Mouse (Mus musculus): ENCODE data around the gene Agfg2. TPM values are rescaled to one million over a fixed set of nuclear protein-coding genes. Genes with fewer than 3 reads are reported as not detected.

The Agfg2 gene
- total RNA-seq, 2 experiments from 2014 or later, result 46.2 to 46.9 TPM

DNA sequence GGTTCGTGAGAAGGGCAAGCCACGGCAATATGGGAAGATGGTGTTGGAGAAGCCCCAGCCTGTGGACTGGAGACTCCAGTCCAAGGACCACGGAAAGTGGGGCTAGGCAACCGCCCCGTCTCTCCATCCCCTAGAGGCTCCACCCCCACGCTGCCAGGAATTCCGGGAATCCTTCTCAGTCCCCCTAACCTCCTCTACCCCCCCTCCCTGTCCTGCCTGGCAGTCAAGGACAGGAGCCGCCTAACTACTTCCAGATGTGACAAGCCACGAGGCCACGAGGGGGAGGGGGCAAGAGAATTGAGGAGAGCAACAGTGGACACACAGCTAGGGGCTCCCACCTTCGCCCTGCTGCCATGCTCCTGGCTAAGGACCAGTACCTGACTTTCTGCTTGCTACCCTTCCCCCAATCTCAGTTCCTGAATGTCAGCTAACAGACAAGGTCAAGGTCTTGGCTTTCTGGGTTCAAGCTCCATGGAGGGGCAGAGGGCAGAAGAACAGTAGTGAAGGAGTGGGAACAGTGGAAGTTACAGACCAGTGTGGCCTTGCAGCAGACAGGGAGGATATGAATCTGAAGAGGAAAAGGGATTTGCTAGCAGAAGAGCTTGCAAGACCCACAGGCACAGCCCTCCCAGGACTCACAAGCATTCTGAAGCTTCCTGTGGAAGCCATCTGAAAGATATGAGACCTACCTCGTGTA lies 73.8 kb downstream of the Agfg2 start:
- no peak for DNase-seq (ENCODE audit: low spot score in 2 of 2)

DNA sequence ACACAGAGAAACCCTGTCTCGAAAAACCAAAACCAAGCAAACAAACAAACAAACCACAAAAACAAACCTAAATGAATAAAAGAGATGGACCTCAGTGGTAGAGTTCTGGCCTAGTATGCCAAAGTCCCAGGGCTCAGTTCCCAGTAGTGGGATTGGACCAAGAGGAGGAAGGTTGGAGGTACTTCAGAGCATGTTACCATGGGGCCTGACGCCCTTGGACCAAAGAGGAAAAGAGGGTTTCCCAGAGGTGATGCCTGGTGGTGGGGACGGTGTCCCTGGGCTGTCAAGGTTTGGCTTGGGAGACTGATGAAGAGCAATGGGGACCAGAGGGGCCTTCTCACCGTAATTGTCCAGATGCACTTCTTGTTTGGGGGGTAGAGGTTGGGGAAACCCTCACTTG lies 74.5 kb downstream of the Agfg2 start:
- DNase-seq (ENCODE audit: low spot score in 2 of 2), result no peak

DNA sequence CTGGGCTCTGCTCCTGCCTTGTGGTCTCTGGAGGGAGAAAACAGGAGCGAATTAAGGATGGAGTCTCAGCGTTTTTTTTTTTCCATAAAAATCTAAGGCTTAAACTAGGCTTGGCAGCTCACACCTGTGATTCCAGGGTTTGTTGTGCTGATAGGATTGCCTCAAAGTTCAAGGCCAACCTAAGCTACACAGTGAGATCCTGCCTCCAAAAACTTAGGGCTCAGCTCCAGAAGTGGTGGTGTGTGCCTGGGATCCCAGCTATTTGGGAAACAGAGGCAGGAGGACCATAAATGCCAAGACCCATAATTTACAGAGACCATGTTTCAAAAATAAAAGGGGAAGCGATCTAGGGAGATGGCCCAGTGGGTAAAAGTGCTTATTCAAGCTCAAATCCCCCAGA lies 75.2 kb downstream of the Agfg2 start:
- DNase-seq (ENCODE audit: low spot score in 2 of 2), result no peak

DNA sequence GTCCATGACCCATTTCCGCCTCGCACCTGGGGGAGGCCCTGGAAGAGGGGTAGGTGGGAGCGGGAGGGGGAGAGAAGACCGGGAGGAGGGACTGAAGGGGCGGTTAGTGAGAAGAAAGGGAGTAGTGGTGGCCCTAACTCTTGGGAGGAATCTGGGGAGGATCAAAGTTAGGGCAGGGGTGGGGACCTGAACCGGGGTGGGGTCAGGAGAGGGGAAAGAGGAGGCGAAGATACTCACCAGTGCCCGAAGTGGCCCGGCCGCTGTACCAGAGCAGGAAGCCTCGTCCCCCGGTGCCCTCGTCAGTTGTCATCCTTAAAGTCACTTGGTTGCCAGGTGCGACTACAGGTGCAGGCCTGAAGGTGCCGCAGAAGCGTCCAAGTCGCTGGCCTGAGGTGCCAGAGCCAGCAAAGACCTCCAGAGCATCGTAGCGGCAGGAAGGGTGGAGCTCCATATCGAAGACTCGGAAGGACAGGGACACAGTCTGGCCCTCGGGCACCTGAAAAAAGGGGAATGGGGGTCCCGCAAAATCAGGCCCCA lies 75.8 kb downstream of the Agfg2 start:
- DNase-seq (ENCODE audit: low spot score in 2 of 2), result no peak

DNA sequence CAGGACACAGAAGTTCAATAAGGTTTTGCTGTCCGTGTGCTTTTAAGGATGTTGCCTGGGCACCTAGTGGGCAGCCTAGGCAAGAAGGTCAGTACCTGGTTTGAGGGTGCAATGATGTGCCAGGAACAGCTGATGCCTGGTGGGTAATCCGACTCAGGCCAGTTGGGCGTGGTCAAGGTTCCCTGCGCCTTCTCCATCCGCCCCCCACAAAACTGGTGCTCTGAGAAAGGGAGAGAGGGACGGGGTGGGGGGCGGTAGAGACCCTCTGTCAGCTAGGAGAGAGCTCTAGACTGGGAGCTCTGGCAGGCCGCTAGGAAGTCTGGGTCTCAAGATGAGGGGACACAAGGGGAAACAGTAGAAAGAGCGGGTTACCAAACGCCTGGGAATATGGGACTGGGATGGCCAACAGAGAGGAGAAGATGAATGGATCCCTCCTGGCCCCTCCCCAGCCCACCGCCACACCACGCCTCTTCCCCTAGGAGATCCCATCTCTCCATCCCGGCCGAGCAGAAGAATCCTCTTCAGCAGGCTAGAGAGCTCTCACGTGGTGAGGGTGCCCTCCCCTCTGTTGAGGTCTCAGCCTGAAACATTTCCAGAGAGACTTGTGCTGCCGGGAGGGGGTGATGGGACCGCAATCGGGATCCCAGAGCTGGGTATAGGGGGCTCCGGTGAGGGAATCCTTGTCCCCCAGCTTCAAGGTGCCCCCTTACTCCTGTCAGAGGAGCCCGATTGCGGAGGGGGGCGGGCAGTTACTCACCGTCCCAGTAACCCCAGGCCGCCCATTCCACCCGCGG lies 76.5 kb downstream of the Agfg2 start:
- DNase-seq (ENCODE audit: low spot score in 2 of 2), result no peak

DNA sequence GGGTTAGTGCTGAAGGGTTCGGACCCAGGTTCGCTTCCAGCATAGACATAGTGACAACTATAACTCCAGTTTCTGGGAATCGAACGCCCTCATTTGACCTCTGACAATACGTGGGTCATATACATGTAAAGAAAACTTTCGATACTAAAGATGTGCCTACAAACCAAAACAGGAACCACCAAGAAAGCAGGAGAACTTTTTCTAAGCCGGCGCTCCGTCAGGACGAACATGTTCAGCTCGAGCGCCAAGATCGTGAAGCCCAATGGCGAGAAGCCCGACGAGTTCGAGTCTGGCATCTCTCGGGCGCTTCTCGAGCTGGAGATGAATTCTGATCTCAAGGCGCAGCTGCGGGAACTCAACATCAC lies 83.2 kb downstream of the Agfg2 start:
- no peak for DNase-seq (ENCODE audit: low spot score in 2 of 2)

DNA sequence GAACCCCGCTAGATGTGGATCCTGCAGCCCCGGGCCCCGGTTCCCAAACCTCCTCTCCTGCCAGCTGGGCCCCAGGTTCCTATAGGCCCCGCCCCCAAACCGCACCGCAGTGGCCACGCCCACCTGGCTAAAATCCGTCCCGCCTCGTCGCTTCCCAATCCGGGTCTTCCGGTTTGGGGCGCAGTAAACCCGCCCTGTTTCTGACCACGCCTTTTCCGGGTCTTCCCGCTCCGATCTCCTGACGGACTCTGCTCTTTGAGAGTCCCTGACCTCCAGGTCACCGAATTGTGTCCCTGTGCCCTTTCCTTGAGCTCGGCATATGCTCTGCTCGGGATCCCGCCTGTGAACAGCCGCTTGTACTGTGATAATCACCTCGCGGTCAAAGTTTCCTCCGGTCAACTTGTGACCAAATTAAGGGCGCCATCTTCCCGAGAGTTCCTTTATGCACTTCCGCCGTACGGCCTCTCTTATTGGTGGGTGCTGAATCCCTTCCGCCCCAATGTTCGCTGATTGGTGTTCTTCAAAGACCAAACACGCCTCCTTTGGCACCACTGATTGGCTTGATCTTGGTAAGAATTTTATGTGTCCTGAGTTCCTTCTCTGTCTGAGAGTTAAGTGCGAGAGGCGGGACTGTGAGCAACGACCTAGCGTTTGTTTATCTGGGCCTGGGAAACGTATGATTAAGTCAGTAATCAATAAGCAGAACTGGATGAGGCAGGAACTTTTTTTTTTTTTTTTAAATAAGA lies 83.7 kb downstream of the Agfg2 start, which contains the start of gene Mospd3:
TSS of gene Mospd3 (minus strand) at position 440 of the 746 bp plus-strand sequence.
- DNase-seq (ENCODE audit: low spot score in 2 of 2), result peak; percentile 95 to 96

Other genes with a start within 250 kb of the Agfg2 start
- gene Zan, start 207.7 kb downstream of the Agfg2 start, total RNA-seq (2021), result under 1 TPM; 0.36 to 0.43 TPM
- 10 to 100 TPM; 30.7 to 36.5 TPM for gene Pop7, start 182.2 kb downstream of the Agfg2 start, total RNA-seq (2021)
- gene Gigyf1, start 166.2 kb downstream of the Agfg2 start, total RNA-seq (2021), result 10 to 100 TPM; 40.2 to 50.4 TPM
- not detected for gene Epo, start 151.5 kb downstream of the Agfg2 start, total RNA-seq (2021)
- 100 to 1,000 TPM; 874 to 885 TPM for gene Gnb2, start 151.2 kb downstream of the Agfg2 start, total RNA-seq (2021)
- gene Actl6b, start 131.2 kb downstream of the Agfg2 start, total RNA-seq (2021), result 100 to 1,000 TPM; 124 to 134 TPM
- 10 to 100 TPM; 22.4 to 23.0 TPM for gene Tfr2, start 114.9 kb downstream of the Agfg2 start, total RNA-seq (2021)
- 10 to 100 TPM; 46.1 to 51.8 TPM for gene Mospd3, start 83.7 kb downstream of the Agfg2 start, total RNA-seq (2021)
- gene Pcolce, start 70.9 kb downstream of the Agfg2 start, total RNA-seq (2021), result 10 to 100 TPM; 10.7 to 12.0 TPM
- under 1 TPM; 0.27 to 0.36 TPM for gene Fbxo24, start 55.7 kb downstream of the Agfg2 start, total RNA-seq (2021)
- gene Lrch4, start 55.6 kb downstream of the Agfg2 start, total RNA-seq (2021), result 10 to 100 TPM; 13.2 to 20.1 TPM
- gene Gm20605, start 55.6 kb downstream of the Agfg2 start, total RNA-seq (2021), result 1 to 10 TPM; 8.7 to 8.9 TPM
- gene Sap25, start 43.4 kb downstream of the Agfg2 start, total RNA-seq (2021), result 1 to 10 TPM; 5.0 to 7.5 TPM
- under 1 TPM; 0.18 to 0.25 TPM for gene Irs3, start 39.0 kb downstream of the Agfg2 start, total RNA-seq (2021)
- gene Nyap1, start 56.9 kb upstream of the Agfg2 start, total RNA-seq (2021), result 100 to 1,000 TPM; 100 to 105 TPM
- 100 to 1,000 TPM; 141 to 146 TPM for gene Tsc22d4, start 61.0 kb upstream of the Agfg2 start, total RNA-seq (2021)
- gene Ppp1r35, start 94.1 kb upstream of the Agfg2 start, total RNA-seq (2021), result 10 to 100 TPM; 23.2 to 31.6 TPM
- 10 to 100 TPM; 33.0 to 33.7 TPM for gene Mepce, start 102.9 kb upstream of the Agfg2 start, total RNA-seq (2021)
- gene Zcwpw1, start 103.1 kb upstream of the Agfg2 start, total RNA-seq (2021), result 1 to 10 TPM; 4.8 to 6.3 TPM
- 1 to 10 TPM in 1 of 2 experiments, under 1 TPM in 1; 0.45 to 1.2 TPM for gene Pilra, start 151.6 kb upstream of the Agfg2 start, total RNA-seq (2021)
- not detected for gene Pilrb1, start 173.4 kb upstream of the Agfg2 start, total RNA-seq (2021)
- not detected for gene Pilrb2, start 187.1 kb upstream of the Agfg2 start, total RNA-seq (2021)
- gene Cyp3a13, start 236.9 kb upstream of the Agfg2 start, total RNA-seq (2021), result not detected